Mouse (Mus musculus): ENCODE data around the gene Sema3a.
"Not testable (repeated sequence)": the region's sequence is repeated elsewhere in the genome, so short reads cannot be mapped to it uniquely, and the experiment has no call there.

The Sema3a gene

DNA sequence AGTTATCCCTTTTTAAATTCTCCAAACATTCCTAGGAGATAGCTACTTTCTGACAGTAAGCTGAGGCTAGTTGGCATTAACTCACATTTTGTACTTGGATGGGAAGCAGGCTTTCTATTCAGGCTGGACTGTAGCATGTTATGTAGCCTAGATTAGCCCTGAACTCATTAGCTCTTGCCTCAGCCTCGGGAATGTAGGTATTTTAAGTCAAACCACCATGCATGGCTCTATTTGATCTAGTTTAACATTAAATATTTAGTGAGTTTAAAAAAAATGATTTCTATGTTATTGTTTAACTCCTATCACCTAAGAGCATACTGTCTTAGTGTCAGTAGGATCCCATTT lies 423.0 kb downstream of the Sema3a start:
- DNase-seq (ENCODE audit: low spot score), result no peak

DNA sequence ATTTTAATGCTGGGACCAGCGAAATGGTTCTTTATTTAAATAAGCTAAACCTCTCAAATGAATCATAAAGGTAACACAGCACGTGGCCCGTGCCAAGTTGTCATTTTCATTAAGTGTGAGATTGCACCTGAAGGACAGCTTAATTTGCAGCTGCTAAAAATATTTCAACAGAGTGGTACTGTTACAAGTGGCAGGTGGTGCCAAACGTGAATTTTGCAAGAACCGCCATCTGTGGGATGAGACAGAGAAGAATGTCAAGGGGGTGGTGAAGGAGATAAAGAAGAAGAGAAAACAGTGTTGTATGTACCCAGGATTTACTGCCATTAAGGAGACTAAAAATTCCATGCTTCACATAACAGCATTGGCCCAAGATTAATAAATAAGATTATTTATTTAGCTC lies 423.9 kb downstream of the Sema3a start:
- no peak for DNase-seq (ENCODE audit: low spot score)

DNA sequence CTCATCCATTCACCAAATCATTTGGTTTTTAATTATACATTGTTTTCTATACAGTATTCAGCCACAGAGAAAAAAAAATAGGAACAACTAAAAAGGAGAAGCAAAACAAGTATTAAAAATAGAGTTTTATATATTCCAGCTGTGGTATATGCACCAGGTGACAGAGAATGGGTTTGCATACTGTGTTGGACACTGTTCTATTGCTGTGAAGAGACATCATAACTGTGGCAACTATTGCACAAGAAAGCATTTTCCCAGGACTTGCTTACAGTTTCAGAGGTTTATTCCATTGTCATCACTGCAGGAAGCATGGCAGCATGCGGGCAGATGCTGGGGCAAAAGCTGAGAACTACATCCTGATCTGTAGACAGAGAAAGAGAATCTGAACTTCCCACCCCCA lies 425.7 kb downstream of the Sema3a start:
- no peak for DNase-seq (ENCODE audit: low spot score)

DNA sequence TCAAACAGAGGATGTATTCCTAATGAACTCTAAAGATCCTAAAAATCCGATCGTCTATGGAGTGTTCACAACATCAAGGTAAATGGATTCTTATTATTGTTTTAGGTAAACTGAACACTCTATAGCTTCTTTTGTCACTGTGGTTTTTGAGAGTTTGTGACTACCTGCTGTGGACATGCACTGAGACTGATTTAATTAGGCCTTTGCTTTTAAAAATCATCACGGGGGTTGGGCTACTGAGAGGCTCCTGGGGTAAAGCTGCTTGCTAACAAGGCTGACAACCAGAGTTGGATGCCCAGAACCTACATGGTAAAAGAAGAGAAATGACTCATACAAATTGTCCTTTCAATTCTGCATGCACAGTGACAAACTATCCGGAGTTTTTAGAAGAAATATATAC lies 432.0 kb downstream of the Sema3a start:
- DNase-seq (ENCODE audit: low spot score), result no peak

DNA sequence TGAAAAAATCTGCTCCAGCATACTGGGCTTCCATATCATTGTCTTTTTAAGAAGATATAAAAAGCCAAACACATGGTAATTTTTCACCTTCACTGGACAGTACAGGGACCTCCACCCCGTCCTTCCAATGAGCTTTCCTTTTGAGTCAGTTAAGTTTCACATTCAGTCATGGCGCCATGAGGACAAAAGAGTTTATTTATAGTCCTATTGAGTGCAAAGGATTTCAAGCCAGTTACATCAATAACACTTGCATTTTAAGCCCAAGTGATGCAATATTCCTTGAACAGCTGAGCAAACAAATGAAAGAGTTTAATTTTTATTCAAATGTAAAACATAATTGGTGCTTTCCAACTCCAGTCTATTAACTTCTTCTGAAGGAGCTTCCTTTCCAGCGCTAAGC lies 448.7 kb downstream of the Sema3a start:
- DNase-seq (ENCODE audit: low spot score), result no peak

DNA sequence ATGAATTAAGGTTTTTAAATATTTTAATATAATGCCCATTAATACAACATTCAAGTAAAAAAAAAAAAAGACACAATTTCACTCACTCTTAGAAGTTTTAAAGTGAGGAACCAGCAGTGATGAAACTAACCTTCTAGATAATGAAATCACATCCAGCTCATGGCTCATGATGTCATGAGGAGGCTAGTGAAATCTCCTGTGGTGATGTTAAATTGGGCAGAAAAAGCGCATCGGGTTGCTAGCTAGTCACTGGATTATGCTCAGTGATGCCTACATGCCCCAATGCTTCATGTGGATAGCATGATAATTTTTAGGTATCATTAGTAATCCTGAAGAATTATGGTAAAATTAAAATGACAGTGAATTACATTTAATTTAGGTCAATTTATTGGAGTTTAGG lies 453.9 kb downstream of the Sema3a start:
- DNase-seq (ENCODE audit: low spot score), result no peak

DNA sequence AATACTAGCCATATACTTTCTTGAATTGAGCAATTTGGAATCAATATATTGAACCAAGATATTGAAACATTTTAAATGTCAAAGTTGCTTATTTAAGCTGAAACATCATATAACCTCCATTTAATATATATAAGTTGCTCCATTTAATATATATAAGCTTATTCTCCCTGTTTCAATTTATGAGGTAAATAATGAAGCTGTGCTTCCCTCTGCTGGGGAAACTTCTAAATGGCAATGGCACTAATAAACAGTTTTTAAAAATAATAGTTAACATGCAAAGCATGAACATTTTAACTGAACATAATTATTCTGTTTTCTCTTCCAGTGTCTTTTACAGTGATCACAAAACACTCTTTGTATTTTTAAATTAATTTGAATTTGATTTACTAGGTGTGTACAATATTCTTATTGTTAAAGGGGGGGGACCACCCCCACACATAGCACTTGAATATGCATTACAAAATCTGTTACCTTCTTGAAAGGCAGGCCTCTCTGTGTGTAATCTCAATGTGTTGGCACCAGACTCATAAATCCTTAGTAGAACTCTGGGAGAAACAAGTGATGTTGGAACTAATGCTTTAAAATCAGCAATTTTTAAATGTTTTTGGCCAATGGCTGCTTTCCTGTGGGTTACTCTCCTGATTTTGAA lies 460.5 kb downstream of the Sema3a start:
- no peak for DNase-seq (ENCODE audit: low spot score)

DNA sequence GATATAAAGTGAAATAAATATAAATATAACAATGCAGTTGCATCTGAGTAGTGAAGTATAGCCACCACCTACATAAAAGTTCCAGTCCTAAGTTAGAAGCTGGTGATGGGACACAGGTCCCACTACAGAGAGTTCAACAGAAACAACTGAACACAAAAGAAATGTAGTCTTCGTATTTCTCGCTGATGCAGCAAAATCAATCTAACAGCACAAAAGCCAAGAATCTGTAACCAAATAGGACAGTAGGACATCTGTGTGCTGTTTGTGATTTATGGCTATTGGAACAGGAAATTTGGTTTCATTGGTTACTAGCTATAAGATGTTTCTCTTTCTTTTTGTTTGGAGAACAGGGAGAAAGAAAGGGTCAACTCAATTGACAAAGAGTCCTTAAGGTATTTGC lies 469.2 kb downstream of the Sema3a start:
- no peak for DNase-seq (ENCODE audit: low spot score)

DNA sequence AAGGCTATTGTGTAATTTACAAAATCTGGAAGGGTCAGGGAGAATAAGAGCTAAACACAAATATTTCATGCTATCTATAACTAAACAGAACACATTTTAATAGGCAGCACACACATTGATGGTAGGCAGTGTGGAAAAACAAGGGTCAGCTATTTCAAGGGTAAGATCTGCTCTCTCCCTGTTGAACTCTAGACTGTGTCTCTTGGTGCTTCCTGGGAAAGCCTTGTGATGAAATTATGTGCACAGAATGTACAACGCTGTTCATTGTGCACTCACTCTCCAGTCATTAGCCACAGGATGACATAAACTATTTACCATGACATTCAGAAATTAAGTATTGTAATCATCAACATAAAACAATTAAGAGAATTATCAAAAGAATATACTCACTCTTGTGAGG lies 486.4 kb downstream of the Sema3a start:
- no peak for DNase-seq (ENCODE audit: low spot score)

DNA sequence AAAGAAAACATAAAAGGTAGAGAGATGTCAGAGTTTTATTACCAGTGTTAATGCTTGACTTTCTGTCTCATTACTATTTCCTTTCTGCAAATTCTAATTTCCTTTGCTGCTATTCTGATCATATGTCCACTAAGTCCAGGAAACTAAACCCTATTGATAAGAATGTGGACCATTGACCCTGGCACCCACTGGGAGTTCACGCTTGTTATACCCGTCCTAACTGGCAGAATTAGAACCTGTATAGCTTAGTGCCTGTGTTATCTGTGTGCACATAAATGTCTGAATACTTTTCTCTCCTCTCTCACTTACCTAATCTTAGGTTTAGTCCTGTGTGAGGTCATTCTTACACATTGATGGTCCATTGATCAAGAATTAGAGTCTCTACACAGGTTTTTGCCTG lies 486.9 kb downstream of the Sema3a start:
- DNase-seq (ENCODE audit: low spot score), result no peak

DNA sequence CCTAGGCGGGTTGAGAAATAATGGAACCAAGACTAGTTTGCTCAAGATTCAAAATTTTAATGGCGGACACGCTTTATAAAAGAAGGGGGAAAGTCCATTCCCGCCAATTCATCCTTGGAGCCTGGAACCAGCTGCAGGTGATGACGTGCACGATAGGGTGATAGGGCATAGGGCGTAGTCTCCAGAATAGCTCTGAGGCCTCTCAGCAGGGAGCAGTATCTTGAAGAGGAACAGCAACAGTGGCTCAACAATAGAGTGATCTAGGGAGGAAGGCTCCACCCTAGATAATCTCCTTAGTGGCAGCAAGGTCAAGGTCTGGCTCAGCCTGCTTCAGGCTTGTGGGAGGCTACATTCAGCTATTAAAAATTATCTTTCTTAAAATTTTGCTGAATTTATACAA lies 489.4 kb downstream of the Sema3a start:
- not testable (repeated sequence) for DNase-seq (ENCODE audit: low spot score)

DNA sequence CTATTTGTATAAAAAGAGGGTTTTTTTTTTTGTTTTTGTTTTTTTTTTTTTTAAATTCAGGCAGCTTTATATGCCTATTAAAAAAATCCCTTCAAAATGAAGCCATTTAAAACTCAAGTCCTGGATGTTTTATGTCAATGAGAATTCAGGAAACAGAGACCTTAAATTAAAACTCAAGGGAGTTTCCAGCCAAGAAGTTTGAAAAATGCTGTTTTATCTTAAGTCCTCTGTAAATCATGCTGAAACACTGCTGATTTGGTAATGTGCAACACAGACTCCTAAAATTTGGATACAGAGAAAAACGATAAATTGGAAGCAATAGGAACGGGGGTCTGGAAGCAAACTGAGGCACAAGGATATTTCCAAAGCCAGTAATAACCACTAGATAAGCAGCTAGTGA lies 490.7 kb downstream of the Sema3a start:
- no peak for DNase-seq (ENCODE audit: low spot score)

DNA sequence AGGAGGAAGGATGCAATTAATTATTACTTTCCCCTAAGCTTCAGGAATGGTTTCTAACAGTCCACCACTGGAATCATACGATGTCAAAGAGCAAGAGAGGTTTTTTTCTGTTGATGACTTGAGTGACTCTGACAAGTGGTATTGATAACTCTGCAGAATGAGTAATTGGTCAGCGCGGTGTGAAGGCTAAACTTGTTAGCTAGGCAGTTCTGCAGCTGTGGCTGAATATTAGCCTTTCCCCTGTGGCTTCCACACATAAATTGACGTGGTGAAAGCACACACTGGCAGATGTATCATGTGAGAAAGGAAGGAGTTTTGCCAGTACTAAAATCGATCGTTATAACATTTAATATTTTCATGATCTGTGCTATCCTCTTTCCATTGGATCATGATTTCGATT lies 497.4 kb downstream of the Sema3a start:
- no peak for DNase-seq (ENCODE audit: low spot score)

DNA sequence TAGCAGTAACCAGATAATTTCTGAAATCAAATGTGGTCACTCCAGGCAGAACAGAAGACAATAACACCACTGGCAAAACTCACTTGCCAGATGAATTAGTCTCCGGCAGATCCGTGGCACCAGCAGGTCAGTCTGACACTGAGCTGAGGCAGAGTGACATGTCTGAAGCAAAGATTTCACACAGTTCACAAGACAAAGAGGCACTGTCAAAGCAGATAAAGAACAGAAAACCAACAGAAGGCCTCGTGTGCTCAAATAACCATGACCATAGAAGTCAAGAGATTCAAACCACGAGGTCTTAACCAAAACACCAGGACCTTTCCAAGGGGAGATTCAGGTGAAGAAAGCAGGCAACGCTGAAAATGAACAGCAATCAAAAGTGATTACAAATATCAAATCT lies 499.5 kb downstream of the Sema3a start:
- DNase-seq (ENCODE audit: low spot score), result peak; percentile 58

DNA sequence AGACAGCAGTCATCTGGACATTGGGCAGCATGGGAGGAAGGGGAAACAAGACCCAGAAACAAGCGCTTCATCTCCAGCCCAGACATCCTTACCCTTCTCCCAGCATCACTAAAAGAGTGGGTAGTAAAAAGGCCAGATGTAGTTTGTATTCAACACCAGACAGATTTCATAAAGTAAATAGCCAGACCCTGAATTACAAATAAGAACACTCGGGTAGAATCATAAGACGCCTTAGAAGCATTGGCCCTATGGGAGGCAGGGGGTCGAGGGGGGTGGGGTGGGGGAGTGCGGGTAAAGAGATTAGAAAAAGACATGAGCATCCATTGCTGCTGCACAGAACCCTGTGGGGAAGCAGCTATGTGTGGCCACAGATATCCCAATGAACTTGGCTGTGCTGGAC lies 500.9 kb downstream of the Sema3a start:
- DNase-seq (ENCODE audit: low spot score), result no peak

DNA sequence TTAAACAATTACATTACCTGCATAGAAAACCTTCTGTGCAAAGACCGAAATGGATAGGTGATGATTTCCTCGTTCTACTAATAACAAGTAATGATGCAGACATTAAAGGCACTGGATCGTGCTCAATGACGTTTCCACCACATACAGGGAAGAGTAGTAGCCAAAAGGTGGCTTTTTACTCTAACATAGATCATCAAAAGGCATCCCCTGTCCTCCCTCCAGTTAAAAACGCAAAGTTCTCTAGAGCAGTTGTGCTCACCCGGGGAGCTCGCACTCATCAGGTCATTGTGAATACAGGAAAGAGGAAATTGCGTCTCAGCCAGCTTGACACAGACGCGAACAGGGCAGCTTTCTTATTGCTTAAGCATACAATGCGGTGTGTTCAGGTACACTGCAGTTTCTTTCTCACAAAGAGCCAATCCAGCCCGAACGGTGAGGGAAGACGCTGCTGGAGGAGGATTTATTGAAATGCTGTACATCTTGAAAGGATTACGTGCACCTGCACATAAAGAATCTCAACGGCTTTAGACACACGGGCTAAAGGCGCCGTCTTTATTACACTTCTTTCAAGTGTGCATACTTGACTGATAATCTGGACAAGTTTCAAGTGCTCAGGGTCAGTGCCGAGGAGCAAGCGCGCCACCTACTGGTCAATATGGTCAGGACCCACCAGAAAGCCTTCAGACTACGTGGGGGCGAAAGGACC lies 503.5 kb downstream of the Sema3a start:
- peak; percentile 95 for DNase-seq (ENCODE audit: low spot score)

DNA sequence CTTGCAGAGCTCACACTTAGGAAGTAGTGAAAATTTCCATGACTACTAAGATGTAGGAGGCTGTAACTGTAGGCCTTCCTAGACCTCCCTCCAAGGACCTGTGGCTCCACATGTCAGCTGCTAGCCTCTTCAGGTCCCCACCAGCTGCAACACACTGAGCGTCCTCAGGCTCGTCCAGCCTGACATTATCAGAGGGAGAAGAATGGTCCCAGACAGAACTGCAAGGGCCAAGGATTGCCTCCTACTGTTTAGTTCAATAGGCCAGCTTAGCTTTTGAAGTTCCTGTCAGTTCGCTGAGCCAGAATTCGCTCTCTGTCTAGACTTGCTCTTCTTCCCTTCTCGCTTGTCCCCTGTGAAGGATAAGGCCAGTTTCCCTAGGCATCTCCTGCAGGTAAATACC lies 504.7 kb downstream of the Sema3a start:
- peak; percentile 54 for DNase-seq (ENCODE audit: low spot score)

DNA sequence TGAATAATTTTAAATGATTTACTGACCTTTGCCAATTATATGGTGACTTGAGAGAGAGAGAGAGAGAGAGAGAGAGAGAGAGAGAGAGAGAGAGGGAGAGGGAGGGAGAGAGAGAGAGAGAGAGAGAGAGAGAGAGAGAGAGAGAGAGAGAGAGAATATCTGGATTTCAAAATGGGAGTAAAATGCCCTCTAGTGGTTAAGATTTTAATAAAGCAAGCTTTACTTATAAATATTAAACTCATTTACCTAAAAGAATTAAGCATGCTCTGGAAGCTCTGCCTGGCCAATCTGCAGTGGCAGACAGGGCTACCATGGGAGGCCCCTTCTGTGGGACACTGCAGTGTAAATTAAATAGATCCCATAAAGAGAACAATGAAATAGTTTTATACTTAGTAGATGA lies 505.5 kb downstream of the Sema3a start:
- DNase-seq (ENCODE audit: low spot score), result no peak

DNA sequence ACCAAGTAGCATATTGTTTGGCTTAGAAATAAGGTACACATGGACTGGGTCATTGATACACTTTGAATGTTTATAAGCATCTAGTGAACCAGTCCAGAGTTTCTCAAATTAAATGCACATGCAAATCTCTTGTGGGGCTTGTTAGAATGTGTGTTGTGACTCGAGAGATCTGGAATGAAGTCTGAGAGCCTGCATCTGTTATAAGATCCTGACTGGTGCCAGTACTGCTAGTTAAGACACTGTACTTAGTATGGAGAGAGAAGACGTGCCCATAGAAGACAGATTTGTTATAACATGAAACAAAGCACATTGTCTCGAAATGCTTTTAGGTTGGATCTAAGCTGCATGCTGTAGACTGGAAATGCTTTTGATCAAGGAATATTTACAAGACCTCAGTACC lies 511.0 kb downstream of the Sema3a start:
- no peak for DNase-seq (ENCODE audit: low spot score)
